7 mouse cellular contexts compared by ENCODE assay signal in genomic region chr10:127179871-127180694, GRCm38 (mm10). TPM values are rescaled to one million over a fixed set of nuclear protein-coding genes. Genes with fewer than 3 reads are reported as not detected.
DNase-seq lines count a peak whose midpoint lies in the region; ATAC-seq and TF ChIP-seq lines count a peak whose summit lies in the region.

Slc26a10 (minus strand) TSS chr10:127180645.

- H3K36me3 ChIP-seq in lung, postnatal 0 days (ENCODE audit: insufficient read depth, low read length) = no peaks in the 10 kb centered on the region
- H3K36me3 ChIP-seq in embryonic facial prominence, embryonic 11.5 days (replicated peaks; ENCODE audit: control insufficient read depth, insufficient read depth, low read depth, low read length) = no peaks in the 10 kb centered on the region
- H3K36me3 ChIP-seq in heart, embryonic 13.5 days = peaks cover 15% of the 10 kb centered on the region

- no peak for DNase-seq in lung, postnatal 0 days (ENCODE audit: low spot score)
- no peak for DNase-seq in lung, postnatal 14 days
- peak; percentile 25 for DNase-seq in embryonic facial prominence, embryonic 11.5 days (ENCODE audit: low spot score)
- DNase-seq in layer of hippocampus, postnatal 36 days = peak; percentile 11 to 70
- no peak for DNase-seq in spleen, adult 18-20 months

- no peaks in the 10 kb centered on the region for H3K9me3 ChIP-seq in lung, postnatal 0 days (ENCODE audit: low read length)
- no peaks in the 10 kb centered on the region for H3K9me3 ChIP-seq in embryonic facial prominence, embryonic 11.5 days (replicated peaks; ENCODE audit: control insufficient read depth, low read length)
- H3K9me3 ChIP-seq in heart, embryonic 13.5 days = no peaks in the 10 kb centered on the region

- H3K4me2 ChIP-seq in lung, postnatal 0 days (replicated peaks; ENCODE audit: low read depth, low read length) = peak within 1 kb of the TSS; percentile 27; the same call in 1 of the 2 replicates
- peak within 1 kb of the TSS; percentile 39 for H3K4me2 ChIP-seq in embryonic facial prominence, embryonic 11.5 days (ENCODE audit: low read depth, low read length)
- H3K4me2 ChIP-seq in heart, embryonic 13.5 days = peak within 1 kb of the TSS; percentile 73

- 6% methylated on average over 34 of the region's 34 CpGs for WGBS in lung, postnatal 0 days
- WGBS in embryonic facial prominence, embryonic 11.5 days = 1% methylated on average over 34 of the region's 34 CpGs
- 2% methylated on average over 34 of the region's 34 CpGs for WGBS in heart, embryonic 13.5 days
- 6% methylated on average over 34 of the region's 34 CpGs for WGBS in olfactory bulb, adult 2 months

- H3K4me3 ChIP-seq in lung, postnatal 0 days (ENCODE audit: low read depth, low read length) = no peak within 1 kb of the TSS
- no peak within 1 kb of the TSS for H3K4me3 ChIP-seq in embryonic facial prominence, embryonic 11.5 days (ENCODE audit: low read depth, low read length)
- peak within 1 kb of the TSS; percentile 45 for H3K4me3 ChIP-seq in heart, embryonic 13.5 days
- peak within 1 kb of the TSS; percentile 19 for H3K4me3 ChIP-seq in olfactory bulb, adult 2 months (ENCODE audit: insufficient read depth, low read depth, low read length)

- peaks cover 57% of the 10 kb centered on the region for H3K27me3 ChIP-seq in lung, postnatal 0 days (replicated peaks; ENCODE audit: insufficient read depth, low read length)
- H3K27me3 ChIP-seq in embryonic facial prominence, embryonic 11.5 days (ENCODE audit: control insufficient read depth, insufficient read depth, low read length) = peaks cover 27% of the 10 kb centered on the region
- peaks cover 99% of the 10 kb centered on the region for H3K27me3 ChIP-seq in heart, embryonic 13.5 days (replicated peaks)

- no peak for TF ChIP-seq POLR2A in olfactory bulb, adult 2 months (IDR thresholded peaks at IDR 0.05; ENCODE audit: insufficient read depth, low read depth, low read length)

- no peak for TF ChIP-seq EP300 in lung, postnatal 0 days (IDR thresholded peaks at IDR 0.05)

- peaks cover 4% of the 10 kb centered on the region for H3K4me1 ChIP-seq in lung, postnatal 0 days (ENCODE audit: insufficient read depth, low read depth, low read length)
- peaks cover 5% of the 10 kb centered on the region; the same call in 1 of the 2 replicates for H3K4me1 ChIP-seq in embryonic facial prominence, embryonic 11.5 days (ENCODE audit: control insufficient read depth, insufficient read depth, low read length)
- peaks cover 36% of the 10 kb centered on the region for H3K4me1 ChIP-seq in heart, embryonic 13.5 days
- peaks cover 30% of the 10 kb centered on the region for H3K4me1 ChIP-seq in olfactory bulb, adult 2 months (ENCODE audit: control insufficient read depth, insufficient read depth, low read length)

- no peak for ATAC-seq in lung, postnatal 0 days
- no peak for ATAC-seq in embryonic facial prominence, embryonic 11.5 days (replicated peaks; ENCODE audit: insufficient number of reproducible peaks, low FRiP score, low TSS enrichment, low read depth)
- no peak for ATAC-seq in heart, embryonic 13.5 days (ENCODE audit: extremely low read depth, insufficient number of reproducible peaks, low FRiP score, low TSS enrichment)

- no peak for TF ChIP-seq CTCF in lung, postnatal 0 days (IDR thresholded peaks at IDR 0.05)
- TF ChIP-seq CTCF in olfactory bulb, adult 2 months (IDR thresholded peaks at IDR 0.05; ENCODE audit: insufficient read depth, low read depth, low read length) = no peak

- H3K27ac ChIP-seq in lung, postnatal 0 days (ENCODE audit: low read length) = no peak within 1 kb of the TSS
- H3K27ac ChIP-seq in embryonic facial prominence, embryonic 11.5 days (replicated peaks; ENCODE audit: low read depth, low read length) = no peak within 1 kb of the TSS
- peak within 1 kb of the TSS; percentile 37; the same call in 1 of the 2 replicates for H3K27ac ChIP-seq in heart, embryonic 13.5 days (replicated peaks)
- no peak within 1 kb of the TSS for H3K27ac ChIP-seq in olfactory bulb, adult 2 months (ENCODE audit: insufficient read depth, low read depth, low read length)

- H3K9ac ChIP-seq in lung, postnatal 0 days (replicated peaks; ENCODE audit: low read depth) = no peak within 1 kb of the TSS
- no peak within 1 kb of the TSS for H3K9ac ChIP-seq in embryonic facial prominence, embryonic 11.5 days (replicated peaks; ENCODE audit: low read length)
- H3K9ac ChIP-seq in heart, embryonic 13.5 days = peak within 1 kb of the TSS; percentile 71

RNA-seq across cellular contexts. Expression of gene Slc26a10, which starts in this region (rescaled TPM):
- 1.0 and 1.1 TPM in 2 replicates for polyA plus RNA-seq in lung, postnatal 0 days (2015; fragmentation: Nextera tagmentation; extraction: Ambion mirVana)
- 1.1 and 2.0 TPM in 2 replicates for polyA plus RNA-seq in embryonic facial prominence, embryonic 11.5 days (2014; fragmentation: Nextera tagmentation; extraction: Ambion mirVana)
- 18.0 and 21.5 TPM in 2 replicates for polyA plus RNA-seq in heart, embryonic 13.5 days (2015; fragmentation: Nextera tagmentation; extraction: Ambion mirVana)
- total RNA-seq in layer of hippocampus, postnatal 36 days (2021) = 10 to 100 TPM; 15.6 to 27.2 TPM
- not detected in 2 replicates for polyA plus RNA-seq in olfactory bulb, adult 2 months (2012; ENCODE audit: insufficient read depth, insufficient read length, low replicate concordance, missing spikeins)

Comparison
In these comparisons a context has a peak if more than half of its experiments do, and no peak if none do; other contexts are left out.
1. DNase-seq: peak in embryonic facial prominence, embryonic 11.5 days (single experiment) and layer of hippocampus, postnatal 36 days (2 of 2); none in lung, postnatal 0 days (single experiment), lung, postnatal 14 days (single experiment) and spleen, adult 18-20 months (0 of 2).
2. H3K4me3 ChIP-seq: peak in heart, embryonic 13.5 days (single experiment) and olfactory bulb, adult 2 months (single experiment); none in lung, postnatal 0 days (single experiment) and embryonic facial prominence, embryonic 11.5 days (single experiment).
3. Peak in every context shown above with its lines, with median percentiles within 50 percentile points of each other: H3K4me2 ChIP-seq.